Mouse (Mus musculus) inflammation-experienced regulatory T-cells, adult 6 months (primary cell): ENCODE results near the gene Ppa1. TPM values are rescaled to one million over a fixed set of nuclear protein-coding genes. Genes with fewer than 3 reads are reported as not detected.

Experiments used
- ATAC-seq: one replicate; pipeline ENCODE4 v1.8.0; 2017
- polyA plus RNA-seq, 3 experiments: library from polyadenylated mRNA; unstranded; fragments of 100-300 nt; shearing (Covaris generic); gene quantifications; one replicate each; pipeline ENCODE4 v1.2.1; 2017

Gene Ppa1
- polyA plus RNA-seq, 3 experiments from 2014 or later, result 67.4 to 78.8 (median 68.4) TPM

DNA sequence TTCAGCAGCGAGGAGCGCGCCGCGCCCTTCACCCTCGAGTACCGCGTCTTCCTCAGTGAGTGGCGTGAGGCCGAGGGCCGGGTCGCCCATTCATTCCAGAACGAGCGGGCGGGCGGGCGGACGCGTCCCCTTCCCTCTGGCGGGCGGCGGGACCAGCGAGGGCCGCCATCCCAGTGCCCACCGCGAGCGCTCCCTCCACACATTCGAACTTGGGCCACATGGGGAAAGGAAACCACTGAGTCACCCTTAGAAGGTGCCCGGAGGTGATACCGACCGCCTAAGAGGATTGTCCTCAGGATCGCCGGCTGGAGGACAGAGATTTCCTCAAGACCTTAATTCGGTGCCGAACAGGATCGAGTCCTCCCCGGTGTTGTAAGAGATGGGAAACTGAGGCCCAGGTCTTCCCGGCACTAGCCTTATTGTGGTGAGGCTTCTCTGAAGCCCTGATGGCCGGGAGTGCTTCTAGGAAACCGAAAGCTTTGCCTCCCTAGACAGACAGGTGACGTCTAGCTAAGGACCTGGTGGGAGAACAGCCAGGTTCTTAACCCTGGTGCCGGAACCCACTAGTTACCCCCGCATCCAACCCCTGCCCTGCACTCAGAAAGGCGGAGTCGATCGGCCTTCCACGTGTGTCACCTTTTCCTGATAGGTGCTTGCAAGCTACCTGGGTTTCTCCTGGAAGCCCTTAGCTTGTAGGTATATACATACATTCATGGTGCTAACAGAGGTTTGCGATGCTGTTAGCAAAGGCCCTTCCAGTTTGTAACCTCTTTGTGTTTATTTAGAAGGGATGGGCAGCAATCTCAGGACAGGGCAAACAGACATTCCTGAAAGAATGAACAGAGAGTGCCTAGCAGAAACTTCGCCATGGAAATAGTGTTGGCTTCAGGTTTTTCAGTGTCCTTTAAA lies 639 bp downstream of the Ppa1 start:
- peak; percentile 52 for ATAC-seq

- ATAC-seq, result no peak
Measured at GRCm38 (mm10) chr10:61654105-61654504, 5.8 kb downstream of the Ppa1 start.

DNA sequence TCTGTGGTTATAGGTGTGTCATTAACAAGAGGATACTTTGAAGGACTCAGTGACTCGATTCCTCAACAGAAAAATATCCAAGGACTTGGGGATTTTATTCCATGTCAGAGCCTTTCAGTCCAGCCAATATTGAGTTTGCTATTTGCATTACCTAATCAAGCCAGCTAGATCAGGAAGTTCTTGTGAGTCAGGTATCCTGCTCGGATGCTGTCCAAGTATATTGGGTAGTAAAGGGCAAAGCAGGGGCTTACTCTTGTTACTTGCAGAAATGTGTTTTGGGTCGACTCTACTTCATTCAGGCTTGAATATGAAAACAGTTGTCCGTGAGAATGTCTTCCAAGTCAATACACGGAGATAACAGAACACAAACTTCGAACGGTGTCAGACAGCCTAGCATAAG lies 6.3 kb downstream of the Ppa1 start:
- ATAC-seq, result no peak

DNA sequence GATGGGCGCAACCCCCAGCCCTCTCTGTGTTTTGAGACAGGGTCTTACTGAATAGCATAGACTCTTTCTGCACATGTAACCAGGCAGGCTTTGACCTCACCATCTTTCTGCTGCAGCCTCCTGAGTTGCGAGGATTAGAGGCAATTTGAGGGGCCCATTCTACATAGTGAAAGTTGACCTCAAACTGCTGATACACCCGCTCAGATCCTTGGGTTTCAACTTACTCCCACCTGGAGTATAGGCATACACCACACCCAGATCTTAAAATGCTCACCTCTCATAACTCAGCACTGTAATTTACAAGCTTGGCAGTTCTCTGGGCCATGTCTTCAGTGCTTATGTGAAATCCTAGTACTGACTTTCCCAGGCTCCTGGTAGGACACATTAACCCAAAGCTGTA lies 6.8 kb downstream of the Ppa1 start:
- ATAC-seq, result no peak

DNA sequence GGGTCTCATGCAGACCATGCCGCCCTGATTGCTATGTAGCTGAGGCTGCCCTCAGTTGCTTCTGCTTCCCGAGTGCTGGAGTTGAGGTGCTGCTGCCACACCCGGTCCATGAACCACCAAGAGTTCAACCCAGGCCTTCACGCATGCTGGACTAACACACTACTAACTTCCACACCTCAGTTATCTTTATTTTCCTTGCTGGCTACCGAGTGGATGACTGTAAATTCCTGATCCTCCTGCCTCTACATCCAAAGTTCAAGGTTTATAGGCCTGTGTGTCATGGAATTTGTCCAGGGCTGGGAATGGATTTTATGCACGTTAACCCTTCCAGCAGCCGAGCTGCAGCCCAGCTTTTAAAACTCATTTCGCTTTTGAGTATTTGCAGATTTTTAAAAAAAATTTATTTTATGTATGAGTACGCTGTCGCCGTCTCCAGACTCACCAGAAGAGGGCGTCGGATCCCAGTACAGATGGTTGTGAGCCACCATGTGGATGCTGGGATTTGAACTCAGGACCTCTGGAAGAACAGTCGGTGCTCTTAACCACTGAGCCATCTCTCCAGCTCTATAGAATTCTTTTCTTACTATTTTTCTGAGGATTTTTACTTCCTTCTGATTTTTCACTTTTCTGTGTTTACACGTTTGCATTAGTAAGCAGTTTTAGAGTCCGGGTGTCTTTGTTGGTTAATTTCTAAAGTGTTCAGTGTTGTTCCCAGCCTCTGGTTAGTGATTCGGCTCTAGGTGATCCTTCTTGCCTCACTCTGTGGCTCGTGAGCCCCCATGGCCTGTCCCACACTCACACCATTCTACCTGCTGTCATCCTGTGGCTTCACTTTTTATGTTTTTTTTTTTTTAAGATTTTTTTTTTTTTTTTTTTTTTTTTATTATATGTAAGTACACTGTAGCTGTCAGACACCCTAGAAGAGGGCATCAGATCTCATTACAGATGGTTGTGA lies 8.9 kb downstream of the Ppa1 start:
- no peak for ATAC-seq

- peak; percentile 71 for ATAC-seq
Measured at GRCm38 (mm10) chr10:61657985-61658384, 9.6 kb downstream of the Ppa1 start.

DNA sequence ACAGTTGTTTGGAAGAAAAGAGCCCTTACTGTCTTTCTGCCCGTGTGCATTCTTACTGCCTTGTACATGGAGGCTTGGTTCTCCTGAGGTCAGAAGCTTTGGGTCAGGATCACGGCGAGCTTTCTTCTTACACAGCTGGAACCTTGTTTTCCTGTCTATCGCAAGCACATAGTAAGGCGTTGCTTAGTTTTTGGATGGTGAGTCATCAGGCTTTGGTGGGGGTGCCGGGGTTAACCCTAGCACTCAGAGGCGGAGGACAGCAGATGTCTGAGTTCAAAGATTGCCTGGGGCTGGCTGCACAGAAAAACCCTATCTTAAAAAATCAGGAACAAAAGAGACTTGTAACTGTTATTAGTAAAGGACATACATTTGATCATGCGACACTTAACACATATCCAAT lies 13.5 kb downstream of the Ppa1 start:
- no peak for ATAC-seq

- no peak for ATAC-seq
Measured at GRCm38 (mm10) chr10:61662391-61662988, 14.1 kb downstream of the Ppa1 start.

- no peak for ATAC-seq
Measured at GRCm38 (mm10) chr10:61665111-61665510, 16.8 kb downstream of the Ppa1 start.

DNA sequence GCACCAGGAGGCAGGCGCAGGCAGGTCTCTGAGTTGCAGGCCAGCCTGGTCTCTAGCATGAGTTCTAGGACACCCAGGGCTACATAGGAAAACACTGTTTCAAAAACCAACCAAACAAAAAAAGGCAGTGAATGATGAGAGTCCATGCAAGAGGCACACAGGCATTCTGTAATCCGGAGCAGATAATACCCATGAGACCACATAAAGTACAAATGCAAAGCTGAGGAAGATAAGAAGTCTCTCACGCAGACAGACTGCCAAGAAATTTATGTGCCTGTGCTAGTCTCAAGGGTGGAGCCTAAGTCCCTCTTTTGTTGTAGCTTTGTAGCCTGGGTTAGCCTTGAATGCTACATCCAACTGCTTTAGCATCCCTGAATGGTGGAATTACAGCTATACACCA lies 17.3 kb downstream of the Ppa1 start:
- ATAC-seq, result no peak

- ATAC-seq, result no peak
Measured at GRCm38 (mm10) chr10:61669289-61669688, 20.9 kb downstream of the Ppa1 start.

DNA sequence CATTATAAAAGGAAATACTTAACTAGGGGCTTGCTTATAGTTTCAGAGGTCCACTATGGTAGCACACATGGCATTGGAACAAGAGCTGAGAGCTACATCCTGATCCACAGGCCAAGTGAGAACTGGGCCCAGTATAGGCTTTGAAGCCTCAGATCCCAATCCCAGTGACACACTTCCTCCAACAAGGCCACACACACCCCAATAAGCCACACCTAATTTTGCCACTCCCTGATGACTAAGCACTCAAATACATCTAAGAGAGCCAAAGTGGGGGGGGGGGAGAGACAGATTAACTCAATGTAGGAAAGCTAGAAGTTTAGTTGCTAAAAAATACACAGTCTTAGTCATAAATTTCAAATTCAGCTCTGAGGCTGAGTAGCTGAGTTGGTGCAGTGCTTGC lies 21.5 kb downstream of the Ppa1 start:
- ATAC-seq, result no peak

DNA sequence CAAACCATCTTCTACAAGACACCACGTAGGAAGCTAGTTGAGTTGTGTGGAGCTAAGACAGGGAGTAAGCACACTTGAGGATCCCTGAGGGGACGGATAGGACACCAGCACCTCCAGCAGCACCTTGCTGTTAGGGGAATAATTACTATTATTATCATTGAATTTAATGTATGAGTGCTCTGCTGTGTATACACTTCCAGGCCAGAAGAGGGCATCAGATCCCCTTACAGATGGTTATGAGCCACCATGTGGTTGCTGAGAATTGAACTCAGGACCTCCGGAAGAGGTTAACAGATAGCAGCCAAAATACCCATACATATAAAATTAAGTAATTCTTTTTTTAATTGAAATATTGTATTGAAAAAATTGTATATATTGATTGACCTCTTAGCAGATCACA lies 22.4 kb downstream of the Ppa1 start:
- ATAC-seq, result no peak

DNA sequence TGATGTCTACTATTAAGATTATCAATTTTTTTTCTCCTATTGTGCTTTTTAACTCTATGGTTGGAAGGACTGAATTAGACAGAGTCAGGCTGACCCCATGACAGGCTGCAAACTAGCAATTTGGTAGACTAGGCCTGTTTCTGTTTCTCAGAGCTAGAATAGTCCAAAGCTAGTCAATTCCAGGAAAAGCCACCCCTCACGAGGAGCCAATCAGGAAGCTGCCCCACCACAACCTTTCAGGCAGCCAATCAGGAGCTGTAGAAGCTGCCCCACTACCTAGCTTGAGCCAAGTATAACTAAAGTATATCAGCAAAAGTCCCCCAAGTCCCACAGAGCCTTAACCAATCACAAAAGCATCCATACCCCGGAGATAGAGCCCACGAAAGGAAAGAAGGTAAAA lies 27.6 kb downstream of the Ppa1 start:
- ATAC-seq, result no peak

- ATAC-seq, result no peak
Measured at GRCm38 (mm10) chr10:61679545-61679944, 31.2 kb downstream of the Ppa1 start.

- peak; percentile 97 for ATAC-seq
Measured at GRCm38 (mm10) chr10:61680015-61680913, 31.9 kb downstream of the Ppa1 start, which contains the start of gene Sar1a. Sar1a (plus strand) TSS chr10:61680299.

DNA sequence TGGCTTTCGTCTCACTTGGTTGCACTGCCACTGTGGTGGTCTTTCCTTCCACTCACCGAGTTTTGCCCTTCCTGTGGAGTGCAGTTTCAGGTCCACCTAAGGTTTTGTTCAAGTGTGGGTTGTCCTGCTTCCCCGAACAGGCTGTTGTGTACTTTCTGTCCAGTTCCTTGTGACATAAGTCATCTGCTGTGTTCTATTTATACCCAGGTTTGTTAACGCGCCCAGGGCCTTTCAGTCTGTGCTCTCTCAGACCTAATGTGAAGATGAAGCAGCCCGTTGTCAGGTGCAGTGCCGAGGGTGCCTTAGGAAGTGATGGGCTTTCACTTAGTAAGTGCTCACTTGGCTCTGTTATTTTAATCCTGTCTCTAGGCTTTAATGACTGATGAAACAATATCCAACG lies 41.1 kb downstream of the Ppa1 start:
- no peak for ATAC-seq

- ATAC-seq, result no peak
Measured at GRCm38 (mm10) chr10:61693563-61693962, 45.2 kb downstream of the Ppa1 start.

- peak; percentile 99 for ATAC-seq
Measured at GRCm38 (mm10) chr10:61694870-61695670, 46.7 kb downstream of the Ppa1 start, which contains the start of gene Tysnd1. Tysnd1 (plus strand) TSS chr10:61695514.

DNA sequence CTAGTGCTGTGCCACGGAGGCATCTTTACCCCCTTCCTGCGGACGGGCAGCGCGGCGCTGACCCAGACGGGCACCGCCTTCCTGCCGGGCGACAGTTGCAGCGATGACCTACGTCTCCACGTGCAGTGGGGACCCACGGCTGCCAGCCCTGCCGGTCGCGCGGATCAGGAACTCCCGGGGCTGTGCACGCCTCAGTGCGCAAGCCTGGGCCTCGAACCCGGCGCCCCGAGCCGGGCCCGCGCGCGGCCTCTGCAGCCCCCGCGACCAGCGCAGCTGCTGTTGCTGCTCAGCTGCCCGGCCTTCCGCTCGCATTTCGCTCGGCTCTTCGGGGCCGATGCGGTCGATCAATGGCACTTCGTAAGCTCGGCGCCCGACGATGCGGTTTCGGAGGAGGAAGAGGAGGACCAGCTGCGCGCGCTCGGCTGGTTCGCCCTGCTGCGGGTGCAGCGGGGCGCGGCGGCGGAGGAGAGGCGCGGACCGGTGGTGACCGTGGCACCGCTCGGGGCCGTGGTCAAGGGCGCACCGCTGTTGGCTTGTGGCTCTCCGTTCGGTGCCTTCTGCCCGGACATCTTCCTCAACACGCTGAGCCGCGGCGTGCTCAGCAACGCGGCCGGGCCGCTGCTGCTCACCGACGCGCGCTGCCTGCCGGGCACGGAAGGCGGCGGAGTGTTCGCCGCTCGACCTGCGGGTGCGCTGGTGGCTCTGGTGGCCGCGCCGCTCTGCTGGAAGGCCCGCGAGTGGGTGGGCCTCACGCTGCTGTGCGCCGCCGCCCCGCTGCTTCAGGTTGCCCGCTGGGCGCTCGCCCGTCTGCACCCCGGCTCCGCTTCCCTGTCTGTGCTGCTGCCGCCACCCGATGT lies 47.6 kb downstream of the Ppa1 start:
- ATAC-seq, result peak; percentile 18
